Mouse (Mus musculus) bone marrow, adult 2 months (tissue): ENCODE measurements around the gene Omt2b. TPM values are rescaled to one million over a fixed set of nuclear protein-coding genes. Genes with fewer than 3 reads are reported as not detected.
"Not testable (repeated sequence)": the region's sequence is repeated elsewhere in the genome, so short reads cannot be mapped to it uniquely, and the experiment has no call there.

Experiments
- H3K27ac ChIP-seq: fragments of 200-500 bp; 2 replicates; pipeline ENCODE4 v1.5.1; 2012; ENCODE audit warnings: low read depth, mild to moderate bottlenecking, control low read depth, inconsistent platforms, low read length; ENCODE audit not compliant: control insufficient read depth, poor library complexity, insufficient read depth
- H3K4me1 ChIP-seq: fragments of 200-500 bp; 2 replicates; pipeline ENCODE4 v1.6.1; 2011; ENCODE audit warnings: low read length; ENCODE audit not compliant: control insufficient read depth, insufficient read depth
- H3K4me3 ChIP-seq: fragments of 200-500 bp; replicated peaks from 2 replicates; pipeline ENCODE3; 2011; ENCODE audit warnings: mild to moderate bottlenecking, low read depth, low read length, control low read depth; ENCODE audit not compliant: control insufficient read depth
- CTCF ChIP-seq: fragments of 200-500 bp; IDR thresholded peaks from 2 replicates; pipeline ENCODE4 v1.5.1; 2011; ENCODE audit warnings: low read length, control low read depth; ENCODE audit not compliant: control insufficient read depth, insufficient read depth
- POLR2A ChIP-seq: fragments of 200-500 bp; IDR thresholded peaks from 2 replicates; pipeline ENCODE4 v1.6.1; 2011; ENCODE audit warnings: low read depth, mild to moderate bottlenecking, control low read depth, low read length, borderline replicate concordance; ENCODE audit not compliant: control insufficient read depth
- WGBS: fragments of 180-500 bp; shearing (Covaris S2); methylation state at CpG from one replicate; pipeline ENCODE4 v1.1.7; 2018; 5-methylcytosine and 5-hydroxymethylcytosine counted together
- polyA plus RNA-seq: library from polyadenylated mRNA; stranded (reverse); fragments of >200 nt; gene quantifications from 2 replicates; pipeline ENCODE4 v1.2.4, GENCODE M21; 2011; ENCODE audit warnings: low replicate concordance; ENCODE audit not compliant: missing spikeins, insufficient read depth, insufficient read length

Gene Omt2b
- polyA plus RNA-seq, 1 experiment = not detected

- no peaks in the 10 kb centered on the region for H3K4me1 ChIP-seq
- H3K27ac ChIP-seq = no peak overlapping the region
- no peak overlapping the region for H3K4me3 ChIP-seq
- TF ChIP-seq CTCF (no peak), POLR2A (no peak)
- 33% methylated on average over 13 of the region's 13 CpGs for WGBS
Measured at GRCm38 (mm10) chr9:78365850-78366544, 38.6 kb downstream of the Omt2b start.

GRCm38 (mm10) chr9:78367959-78368358 lies 40.6 kb downstream of the Omt2b start, which contains the start of gene Dppa5a:
Gene Dppa5a (minus strand): TSS chr9:78368177.
- H3K4me3 ChIP-seq, H3K4me1 ChIP-seq, H3K27ac ChIP-seq: not testable (repeated sequence)
- WGBS = 77% methylated on average over 16 of the region's 16 CpGs

- 59% methylated on average over 3 of the region's 3 CpGs for WGBS
- H3K4me1 ChIP-seq = no peaks in the 10 kb centered on the region
- H3K4me3 ChIP-seq = no peak overlapping the region
- no peak overlapping the region for H3K27ac ChIP-seq
- TF ChIP-seq POLR2A = no peak
- TF ChIP-seq CTCF = no peak
Measured at GRCm38 (mm10) chr9:78368671-78369293, 41.4 kb downstream of the Omt2b start.

- TF ChIP-seq CTCF (no peak), POLR2A (no peak)
- Histone ChIP-seq H3K27ac (no peak overlapping the region), H3K4me1 (no peaks in the 10 kb centered on the region), H3K4me3 (no peak overlapping the region)
- WGBS = 88% methylated on average over 2 of the region's 2 CpGs
Measured at GRCm38 (mm10) chr9:78369349-78369748, 42.0 kb downstream of the Omt2b start.

- H3K4me1 ChIP-seq = no peaks in the 10 kb centered on the region
- TF ChIP-seq POLR2A (no peak), CTCF (no peak)
- no peak overlapping the region for H3K4me3 ChIP-seq
- 78% methylated on average over 7 of the region's 7 CpGs for WGBS
- H3K27ac ChIP-seq = no peak overlapping the region
Measured at GRCm38 (mm10) chr9:78369786-78370185, 42.4 kb downstream of the Omt2b start.

GRCm38 (mm10) chr9:78371441-78371840 lies 44.1 kb downstream of the Omt2b start:
- WGBS = 76% methylated on average over 3 of the region's 3 CpGs
- H3K27ac ChIP-seq = no peak overlapping the region
- TF ChIP-seq CTCF = no peak
- TF ChIP-seq POLR2A = no peak
- no peak overlapping the region for H3K4me3 ChIP-seq
- H3K4me1 ChIP-seq = no peaks in the 10 kb centered on the region

GRCm38 (mm10) chr9:78372827-78373504 lies 45.6 kb downstream of the Omt2b start:
- Histone ChIP-seq H3K27ac (no peak overlapping the region), H3K4me3 (no peak overlapping the region), H3K4me1 (no peaks in the 10 kb centered on the region)
- 75% methylated on average over 10 of the region's 10 CpGs for WGBS
- TF ChIP-seq CTCF (no peak), POLR2A (no peak)

GRCm38 (mm10) chr9:78374397-78374796 lies 47.0 kb downstream of the Omt2b start:
- 66% methylated on average over 5 of the region's 5 CpGs for WGBS
- TF ChIP-seq POLR2A (no peak), CTCF (no peak)
- Histone ChIP-seq H3K4me3 (no peak overlapping the region), H3K4me1 (no peaks in the 10 kb centered on the region), H3K27ac (no peak overlapping the region)
